Mouse (Mus musculus): ENCODE measurements around the gene Map3k9.
A peak's percentile ranks its signal among the peaks of the same experiment; 100 is the strongest.

Map3k9 gene

GRCm38 (mm10) chr12:81787262-81787661, 6.3 kb upstream of the Map3k9 start:
- no peak for DNase-seq (ENCODE audit: low spot score in 2 of 2)

- peak; percentile 51 to 53 for DNase-seq (ENCODE audit: low spot score in 2 of 2)
Observed at GRCm38 (mm10) chr12:81783301-81783700, 2.3 kb upstream of the Map3k9 start.

GRCm38 (mm10) chr12:81782606-81783005, 1.6 kb upstream of the Map3k9 start:
- DNase-seq (ENCODE audit: low spot score in 2 of 2), result no peak

- DNase-seq (ENCODE audit: low spot score in 2 of 2), result peak; percentile 30 to 34
Observed at GRCm38 (mm10) chr12:81780271-81781093, 493 bp downstream of the Map3k9 start.

GRCm38 (mm10) chr12:81779831-81780230, 1.1 kb downstream of the Map3k9 start:
- DNase-seq (ENCODE audit: low spot score in 2 of 2), result peak; percentile 37 to 46

GRCm38 (mm10) chr12:81776191-81776590, 4.8 kb downstream of the Map3k9 start:
- no peak for DNase-seq (ENCODE audit: low spot score in 2 of 2)

GRCm38 (mm10) chr12:81775641-81776040, 5.3 kb downstream of the Map3k9 start:
- no peak for DNase-seq (ENCODE audit: low spot score in 2 of 2)

GRCm38 (mm10) chr12:81774186-81774585, 6.8 kb downstream of the Map3k9 start:
- no peak for DNase-seq (ENCODE audit: low spot score in 2 of 2)

GRCm38 (mm10) chr12:81769458-81769857, 11.5 kb downstream of the Map3k9 start:
- DNase-seq (ENCODE audit: low spot score in 2 of 2), result no peak

GRCm38 (mm10) chr12:81765386-81765785, 15.6 kb downstream of the Map3k9 start:
- DNase-seq (ENCODE audit: low spot score in 2 of 2), result no peak

GRCm38 (mm10) chr12:81764370-81764769, 16.6 kb downstream of the Map3k9 start:
- DNase-seq (ENCODE audit: low spot score in 2 of 2), result no peak

- DNase-seq (ENCODE audit: low spot score in 2 of 2), result peak in 1 of 2 experiments; percentile 9
Observed at GRCm38 (mm10) chr12:81754651-81755050, 26.3 kb downstream of the Map3k9 start.

GRCm38 (mm10) chr12:81751116-81751515, 29.9 kb downstream of the Map3k9 start:
- DNase-seq (ENCODE audit: low spot score in 2 of 2), result no peak

GRCm38 (mm10) chr12:81748918-81749317, 32.1 kb downstream of the Map3k9 start:
- peak; percentile 55 to 64 for DNase-seq (ENCODE audit: low spot score in 2 of 2)

GRCm38 (mm10) chr12:81748021-81748576, 32.9 kb downstream of the Map3k9 start:
- no peak for DNase-seq (ENCODE audit: low spot score in 2 of 2)

- no peak for DNase-seq (ENCODE audit: low spot score in 2 of 2)
Observed at GRCm38 (mm10) chr12:81746400-81747024, 34.5 kb downstream of the Map3k9 start.

GRCm38 (mm10) chr12:81735246-81736070, 45.5 kb downstream of the Map3k9 start:
- no peak for DNase-seq (ENCODE audit: low spot score in 2 of 2)

GRCm38 (mm10) chr12:81726246-81726822, 54.6 kb downstream of the Map3k9 start:
- DNase-seq (ENCODE audit: low spot score in 2 of 2), result no peak

- DNase-seq (ENCODE audit: low spot score in 2 of 2), result no peak
Observed at GRCm38 (mm10) chr12:81724776-81725175, 56.2 kb downstream of the Map3k9 start.

- DNase-seq (ENCODE audit: low spot score in 2 of 2), result no peak
Observed at GRCm38 (mm10) chr12:81723375-81723774, 57.6 kb downstream of the Map3k9 start.

GRCm38 (mm10) chr12:81719715-81720114, 61.3 kb downstream of the Map3k9 start:
- no peak for DNase-seq (ENCODE audit: low spot score in 2 of 2)

GRCm38 (mm10) chr12:81719161-81719560, 61.8 kb downstream of the Map3k9 start:
- DNase-seq (ENCODE audit: low spot score in 2 of 2), result no peak

All from urinary bladder, postnatal 36 days (tissue).